Mouse (Mus musculus) heart, postnatal 0 days (tissue): ENCODE measurements around the gene Ttn.

Experiments
- CTCF ChIP-seq: IDR thresholded peaks from 2 replicates; pipeline ENCODE4 v1.5.1; 2016; ENCODE audit warnings: antibody characterized with exemption, control low read depth, low read depth
- EP300 ChIP-seq: IDR thresholded peaks from 2 replicates; pipeline ENCODE4 v1.6.1; 2016; ENCODE audit warnings: antibody characterized with exemption, low read depth

GRCm38 (mm10) chr2:76667200-76667599, 315.1 kb downstream of the Ttn start:
- TF ChIP-seq CTCF, result no peak
- TF ChIP-seq EP300, result no peak
